Mouse (Mus musculus) lung, adult 2 months (tissue): ENCODE measurements around the gene Tex13c2.

Source experiments
- CTCF ChIP-seq: fragments of 200-500 bp; IDR thresholded peaks from 2 replicates; pipeline ENCODE4 v1.5.1; 2011; ENCODE audit warnings: mild to moderate bottlenecking, low read length, control low read depth; ENCODE audit not compliant: insufficient read depth
- POLR2A ChIP-seq: fragments of 200-500 bp; IDR thresholded peaks from 2 replicates; pipeline ENCODE4 v1.6.1; 2011; ENCODE audit warnings: low read depth, mild to moderate bottlenecking, control low read depth, low read length, borderline replicate concordance; ENCODE audit errors: extremely low read depth

DNA sequence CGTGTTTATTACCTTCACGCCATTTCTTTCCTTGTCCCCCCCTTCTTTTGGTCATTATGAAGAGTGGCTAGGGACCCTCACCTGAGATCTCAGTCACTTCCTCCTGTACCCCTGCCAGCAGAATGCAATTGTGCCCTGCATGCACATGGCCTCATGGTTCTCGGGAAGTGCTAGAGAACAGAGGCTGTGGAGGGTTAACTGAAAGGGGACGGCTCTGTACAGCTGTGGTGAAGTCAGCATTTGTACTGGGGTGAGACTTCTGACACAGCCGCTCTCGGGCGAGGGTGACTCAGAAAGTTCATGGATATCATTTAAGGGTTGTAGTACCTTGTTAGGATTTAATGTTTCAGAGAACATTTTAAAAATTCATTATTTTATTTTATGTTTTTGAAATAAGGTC lies 35.0 kb upstream of the Tex13c2 start:
- TF ChIP-seq CTCF (no peak), POLR2A (no peak)
